Mouse (Mus musculus) kidney, embryonic 14.5 days (tissue): Measurements from ENCODE around the gene Lpar5. TPM values are rescaled to one million over a fixed set of nuclear protein-coding genes. Genes with fewer than 3 reads are reported as not detected.
A peak's percentile ranks its signal among the peaks of the same experiment; 100 is the strongest.

Source experiments
- ATAC-seq: fragments of 200-750 bp; cut with Nextera tagmentation; 2 replicates; pipeline ENCODE4 v1.8.0; 2017; ENCODE audit warnings: moderate number of reproducible peaks, mild to moderate bottlenecking, moderate TSS enrichment, moderate library complexity; ENCODE audit not compliant: low FRiP score, low TSS enrichment
- H3K27ac ChIP-seq: fragments of 300-500 bp; sonication (generic); 2 replicates; pipeline ENCODE4 v1.5.1; 2014; ENCODE audit warnings: low read depth, mild to moderate bottlenecking, low read length, moderate library complexity, mixed read lengths
- H3K27me3 ChIP-seq: fragments of 300-500 bp; sonication (generic); 2 replicates; pipeline ENCODE4 v1.6.1; 2014; ENCODE audit warnings: mild to moderate bottlenecking, low read length; ENCODE audit not compliant: control insufficient read depth, insufficient read depth
- H3K36me3 ChIP-seq: fragments of 300-500 bp; sonication (generic); 2 replicates; pipeline ENCODE4 v1.6.1; 2014; ENCODE audit warnings: low read length, mixed read lengths; ENCODE audit not compliant: control insufficient read depth, insufficient read depth
- H3K4me1 ChIP-seq: fragments of 300-500 bp; sonication (generic); 2 replicates; pipeline ENCODE4 v1.6.1; 2014; ENCODE audit warnings: low read length, mixed read lengths; ENCODE audit not compliant: control insufficient read depth, insufficient read depth
- H3K4me2 ChIP-seq: fragments of 300-500 bp; sonication (generic); replicated peaks from 2 replicates; pipeline ENCODE4 v1.6.1; 2014; ENCODE audit warnings: low read depth, mild to moderate bottlenecking, low read length
- H3K4me3 ChIP-seq: fragments of 300-500 bp; sonication (generic); 2 replicates; pipeline ENCODE4 v1.5.1; 2014; ENCODE audit warnings: mild to moderate bottlenecking, low read length
- H3K9ac ChIP-seq: fragments of 300-500 bp; sonication (generic); 2 replicates; pipeline ENCODE4 v1.6.1; 2014; ENCODE audit warnings: low read depth, mild to moderate bottlenecking, low read length, moderate library complexity
- H3K9me3 ChIP-seq: fragments of 300-500 bp; sonication (generic); 2 replicates; pipeline ENCODE4 v1.6.1; 2016; ENCODE audit warnings: low read length; ENCODE audit not compliant: control insufficient read depth
- WGBS: fragments of 180-500 bp; shearing (Covaris S2); extraction: QIAGEN DNeasy Blood & Tissue Kit; methylation state at CpG from one replicate; pipeline ENCODE4 v1.1.7; 2014; 5-methylcytosine and 5-hydroxymethylcytosine counted together
- microRNA-seq: library from miRNA; unstranded; fragments of <30 nt; microRNA quantifications from one replicate; pipeline ENCODE4, GENCODE M21; 2016
- polyA plus RNA-seq: library from polyadenylated mRNA; unstranded; fragments of >200 nt; fragmentation: Nextera tagmentation; extraction: Ambion mirVana; gene quantifications from 2 replicates; pipeline ENCODE4 v1.2.1, GENCODE M21; 2014

Lpar5 gene
- polyA plus RNA-seq, 1 experiment from 2014 or later, result 0.45 TPM

DNA sequence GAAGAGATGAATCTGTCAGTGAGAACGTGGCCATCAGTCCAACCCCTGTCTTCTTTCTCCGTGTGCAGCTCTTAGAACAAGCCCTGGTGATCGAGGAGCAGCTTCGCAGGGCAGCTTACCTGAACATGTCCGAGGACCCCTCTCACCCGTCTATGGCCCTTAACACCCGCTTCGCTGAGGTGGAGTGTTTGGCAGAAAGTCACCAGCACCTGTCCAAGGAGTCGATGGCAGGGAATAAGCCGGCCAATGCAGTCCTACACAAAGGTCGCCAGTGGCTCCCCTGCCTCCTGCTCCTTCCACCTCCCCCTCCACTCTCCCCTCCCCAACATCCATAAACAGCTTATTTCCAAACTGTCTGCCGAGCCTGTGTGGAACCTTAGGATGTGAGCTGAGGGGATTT is 61.0 kb downstream of the Lpar5 start:
- H3K27ac ChIP-seq, result no peak overlapping the region
- H3K9me3 ChIP-seq, result no peaks in the 10 kb centered on the region
- H3K4me1 ChIP-seq, result 0 out of 2 replicates have a peak, but pooled peaks cover 5% of the 10 kb centered on the region
- WGBS, result 89% methylated on average over 12 of the region's 12 CpGs
- no peak for ATAC-seq
- no peak overlapping the region for H3K4me3 ChIP-seq
- no peak overlapping the region for H3K9ac ChIP-seq
- no peak overlapping the region for H3K4me2 ChIP-seq
- no peaks in the 10 kb centered on the region for H3K27me3 ChIP-seq
- H3K36me3 ChIP-seq, result peaks cover 76% of the 10 kb centered on the region

DNA sequence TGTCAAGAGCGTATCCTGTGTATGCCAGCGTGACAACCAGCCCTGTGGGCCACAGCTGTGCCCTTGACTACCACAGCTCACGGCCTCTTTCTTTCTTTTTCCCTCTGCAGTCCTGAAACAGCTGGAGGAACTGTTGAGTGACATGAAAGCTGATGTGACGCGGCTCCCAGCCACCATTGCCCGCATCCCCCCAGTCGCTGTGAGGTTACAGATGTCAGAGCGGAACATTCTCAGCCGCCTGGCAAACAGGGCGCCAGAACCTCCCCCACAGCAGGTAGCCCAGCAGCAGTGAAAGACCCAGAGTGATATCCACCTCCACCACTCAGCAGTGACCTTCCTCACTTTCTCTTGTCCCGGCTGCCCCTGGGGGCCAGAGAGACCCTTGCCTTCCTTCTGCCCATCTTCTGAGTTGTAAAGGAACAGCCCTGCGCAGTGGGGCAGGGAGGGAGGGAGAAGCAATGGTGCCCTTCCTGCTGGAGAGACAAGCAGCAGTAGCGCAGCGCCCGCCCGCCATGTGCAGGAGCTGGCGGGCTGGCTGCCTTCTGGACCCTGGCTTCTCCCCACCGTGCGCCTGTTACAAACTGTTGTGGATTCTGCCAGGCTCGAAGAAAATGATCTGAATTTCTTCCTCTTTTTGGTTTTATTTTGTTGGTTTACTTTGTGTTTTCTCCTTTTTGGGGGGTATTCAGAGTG is 62.1 kb downstream of the Lpar5 start:
- Histone ChIP-seq H3K4me2 (no peak overlapping the region), H3K27me3 (no peaks in the 10 kb centered on the region), H3K27ac (no peak overlapping the region), H3K4me1 (0 out of 2 replicates have a peak, but pooled peaks cover 5% of the 10 kb centered on the region), H3K4me3 (no peak overlapping the region), H3K9me3 (no peaks in the 10 kb centered on the region), H3K9ac (no peak overlapping the region), H3K36me3 (peaks cover 76% of the 10 kb centered on the region)
- 94% methylated on average over 20 of the region's 20 CpGs for WGBS
- ATAC-seq, result no peak

DNA sequence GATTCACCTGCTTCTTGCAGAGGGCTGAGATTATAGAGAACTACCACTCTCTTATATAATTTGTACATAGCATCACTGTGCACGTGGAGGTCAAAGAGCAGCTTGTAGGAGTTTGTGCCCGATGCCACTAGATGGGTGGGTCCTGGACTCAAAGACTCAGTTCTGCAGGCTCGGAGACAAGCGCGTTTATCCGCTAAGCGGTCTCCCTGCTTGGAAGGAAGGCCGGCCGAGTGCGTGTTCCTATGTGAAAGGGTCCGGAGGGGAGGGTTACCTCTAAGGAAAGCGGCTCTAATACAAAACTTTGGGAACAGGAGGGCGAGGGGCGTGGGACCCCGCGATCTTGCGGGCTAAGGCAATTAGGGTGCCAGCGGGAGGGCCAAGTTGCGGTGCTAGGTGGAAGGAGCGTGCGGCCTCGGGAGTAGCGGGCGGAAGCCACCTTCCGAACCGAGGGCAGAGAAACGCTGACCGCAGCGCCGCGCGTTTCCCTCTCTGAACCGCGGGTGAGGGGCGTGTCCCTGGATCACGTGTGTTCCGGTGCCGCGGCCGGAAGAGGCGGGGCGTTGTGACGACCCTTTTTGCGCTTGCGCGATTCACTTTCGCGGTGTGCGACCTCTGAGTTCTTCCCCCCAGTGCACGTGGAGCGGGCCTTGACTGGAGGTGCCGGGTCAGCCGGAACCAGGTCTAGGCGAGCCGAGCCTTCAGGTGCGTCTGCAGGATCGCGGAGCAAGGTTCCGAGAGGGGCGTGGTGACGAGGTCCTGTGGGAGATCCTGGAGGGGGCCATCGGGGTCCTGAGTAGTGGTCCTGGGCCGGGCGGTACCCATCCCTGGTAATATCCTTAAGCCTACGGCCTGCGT is 63.8 kb downstream of the Lpar5 start, which contains the start of gene Nop2:
Gene Nop2 (plus strand): TSS at position 608 of the 855 bp plus-strand sequence.
- WGBS, result under 1% methylated on average over 65 of the region's 66 CpGs
- H3K27me3 ChIP-seq, result no peaks in the 10 kb centered on the region
- no peaks in the 10 kb centered on the region for H3K9me3 ChIP-seq
- H3K4me3 ChIP-seq, result peak within 1 kb of the TSS; percentile 73
- peak; percentile 94 for ATAC-seq
- peaks cover 75% of the 10 kb centered on the region for H3K36me3 ChIP-seq
- 0 out of 2 replicates have a peak, but pooled peaks cover 5% of the 10 kb centered on the region for H3K4me1 ChIP-seq
- H3K27ac ChIP-seq, result peak within 1 kb of the TSS; percentile 89
- peak within 1 kb of the TSS; percentile 85 for H3K9ac ChIP-seq
- peak within 1 kb of the TSS; percentile 71 for H3K4me2 ChIP-seq

Small RNA genes lying within 50 kb of the gene (microRNA-seq; reads per million reads assigned to microRNA genes)
- not detected for gene Mir7045

Other genes with a start within 250 kb of the Lpar5 start
- 102 and 139 TPM in 2 replicates for gene Usp5, start 238.4 kb upstream of the Lpar5 start, polyA plus RNA-seq
- gene Cdca3, start 238.4 kb upstream of the Lpar5 start, polyA plus RNA-seq, result 201 and 232 TPM in 2 replicates
- gene Gnb3, start 227.6 kb upstream of the Lpar5 start, polyA plus RNA-seq, result 0.84 and 1.3 TPM in 2 replicates
- 25.8 and 29.5 TPM in 2 replicates for gene P3h3, start 210.2 kb upstream of the Lpar5 start, polyA plus RNA-seq
- gene Gpr162, start 203.9 kb upstream of the Lpar5 start, polyA plus RNA-seq, result 0.55 and 1.1 TPM in 2 replicates
- gene Cd4, start 179.7 kb upstream of the Lpar5 start, polyA plus RNA-seq, result 0.16 TPM in 1 of 2 replicates, not detected in the other
- 1.6 and 1.7 TPM in 2 replicates for gene Lag3, start 156.2 kb upstream of the Lpar5 start, polyA plus RNA-seq
- 219 and 295 TPM in 2 replicates for gene Ptms, start 147.8 kb upstream of the Lpar5 start, polyA plus RNA-seq
- 396 and 402 TPM in 2 replicates for gene Mlf2, start 136.5 kb upstream of the Lpar5 start, polyA plus RNA-seq
- gene Cops7a, start 102.4 kb upstream of the Lpar5 start, polyA plus RNA-seq, result 144 and 162 TPM in 2 replicates
- gene Pianp, start 71.2 kb upstream of the Lpar5 start, polyA plus RNA-seq, result 1.0 and 1.2 TPM in 2 replicates
- 12.5 and 15.0 TPM in 2 replicates for gene Zfp384, start 58.8 kb upstream of the Lpar5 start, polyA plus RNA-seq
- 111 and 144 TPM in 2 replicates for gene Ing4, start 28.2 kb upstream of the Lpar5 start, polyA plus RNA-seq
- 14.0 and 14.7 TPM in 2 replicates for gene Acrbp, start 18.2 kb upstream of the Lpar5 start, polyA plus RNA-seq
- gene Chd4, start 28.1 kb downstream of the Lpar5 start, polyA plus RNA-seq, result 72.1 and 106 TPM in 2 replicates
- gene Nop2, start 64.0 kb downstream of the Lpar5 start, polyA plus RNA-seq, result 58.2 and 67.2 TPM in 2 replicates
- 7.0 and 7.4 TPM in 2 replicates for gene Iffo1, start 77.3 kb downstream of the Lpar5 start, polyA plus RNA-seq
- gene Gapdh, start 98.5 kb downstream of the Lpar5 start, polyA plus RNA-seq, result 2,196 and 2,293 TPM in 2 replicates
- 99.6 and 150 TPM in 2 replicates for gene Ncapd2, start 123.8 kb downstream of the Lpar5 start, polyA plus RNA-seq
- gene Mrpl51, start 123.9 kb downstream of the Lpar5 start, polyA plus RNA-seq, result 203 and 238 TPM in 2 replicates
- gene Vamp1, start 147.6 kb downstream of the Lpar5 start, polyA plus RNA-seq, result 2.0 and 3.5 TPM in 2 replicates
- 2.0 and 4.5 TPM in 2 replicates for gene Tapbpl, start 163.9 kb downstream of the Lpar5 start, polyA plus RNA-seq
- 1.5 and 2.0 TPM in 2 replicates for gene Cd27, start 169.1 kb downstream of the Lpar5 start, polyA plus RNA-seq
- gene Tuba3a, start 218.1 kb downstream of the Lpar5 start, polyA plus RNA-seq, result 0.29 TPM in 1 of 2 replicates, not detected in the other
- gene Ltbr, start 246.0 kb downstream of the Lpar5 start, polyA plus RNA-seq, result 54.0 and 54.3 TPM in 2 replicates